Mouse (Mus musculus) regulatory T cell (primary cell): ENCODE data around the gene Ift122.
"Not testable (repeated sequence)": the region's sequence is repeated elsewhere in the genome, so short reads cannot be mapped to it uniquely, and the experiment has no call there.

Experiments used
- in situ Hi-C: fragments of 300-600 bp; cut with MboI, MseI; formaldehyde crosslinking; loops from one replicate; pipeline ENCODE4 v1.15.1; 2025; ENCODE audit warnings: high pct_unique_total_duplicates

Ift122 gene

DNA sequence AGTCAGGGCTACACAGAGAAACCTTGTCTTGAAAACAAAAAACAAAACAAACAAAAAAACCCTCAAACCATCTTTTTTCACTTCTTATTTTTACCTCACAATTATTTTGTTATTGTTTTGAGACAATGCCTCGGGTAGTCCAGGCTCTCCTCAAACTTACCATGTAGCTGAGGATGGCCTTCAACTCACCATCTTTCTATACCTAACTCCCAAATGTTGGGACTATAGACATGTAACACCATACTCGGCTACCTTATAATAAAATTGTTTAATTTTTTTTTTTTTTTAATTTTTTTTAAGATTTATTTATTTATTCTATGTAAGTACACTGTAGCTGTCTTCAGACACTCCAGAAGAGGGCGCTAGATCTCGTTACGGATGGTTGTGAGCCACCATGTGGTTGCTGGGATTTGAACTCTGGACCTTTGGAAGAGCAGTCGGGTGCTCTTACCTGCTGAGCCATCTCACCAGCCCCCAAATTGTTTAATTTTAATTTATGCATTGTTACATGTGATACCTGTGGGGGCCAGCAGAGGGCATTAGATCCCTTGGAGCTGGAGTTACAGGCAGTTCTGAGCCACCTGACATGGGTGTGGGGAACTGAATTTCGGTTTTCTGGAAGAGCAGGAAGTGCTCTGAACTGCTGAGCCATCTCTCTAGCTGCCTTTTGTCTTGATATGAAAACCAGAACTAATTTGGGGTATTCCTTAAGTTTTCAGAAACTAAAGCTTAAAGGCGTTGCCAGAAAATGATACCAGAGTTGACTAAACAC lies 6.4 kb upstream of the Ift122 start:
- in situ Hi-C loops, result no loop called here

DNA sequence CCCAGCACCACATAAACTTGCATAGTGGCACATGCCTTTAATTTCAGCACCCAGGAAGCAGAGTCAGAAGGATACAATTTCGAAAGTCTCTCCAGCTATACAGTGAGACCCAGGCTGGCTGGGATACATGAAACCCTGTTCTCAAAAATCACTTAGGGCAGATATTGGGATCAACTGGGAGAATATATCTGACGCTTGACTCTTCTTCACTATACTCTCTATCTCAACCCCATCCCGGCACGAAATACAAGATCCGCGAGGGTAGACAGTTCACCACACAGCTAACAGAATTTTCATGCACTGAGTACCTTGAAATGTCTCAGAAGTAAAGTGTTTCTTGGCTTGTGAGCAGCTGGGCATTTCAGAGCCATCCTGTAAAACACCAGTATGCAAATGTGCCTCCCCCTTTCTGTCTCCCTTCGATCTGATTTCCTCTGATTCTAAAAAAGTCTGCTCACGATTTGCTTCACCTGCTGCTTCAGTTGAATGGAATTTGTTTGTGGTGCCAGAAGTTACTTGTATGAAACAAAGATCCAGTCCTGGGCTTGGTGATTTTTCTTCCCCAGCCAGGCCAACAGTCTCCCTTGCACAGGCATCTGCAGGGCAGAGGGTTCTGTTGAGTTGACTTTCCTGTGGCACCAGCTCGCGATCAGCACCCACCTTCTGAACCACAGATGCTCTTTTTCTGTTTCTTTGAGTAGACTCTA lies 4.5 kb upstream of the Ift122 start:
- in situ Hi-C loops, result no loop called here

DNA sequence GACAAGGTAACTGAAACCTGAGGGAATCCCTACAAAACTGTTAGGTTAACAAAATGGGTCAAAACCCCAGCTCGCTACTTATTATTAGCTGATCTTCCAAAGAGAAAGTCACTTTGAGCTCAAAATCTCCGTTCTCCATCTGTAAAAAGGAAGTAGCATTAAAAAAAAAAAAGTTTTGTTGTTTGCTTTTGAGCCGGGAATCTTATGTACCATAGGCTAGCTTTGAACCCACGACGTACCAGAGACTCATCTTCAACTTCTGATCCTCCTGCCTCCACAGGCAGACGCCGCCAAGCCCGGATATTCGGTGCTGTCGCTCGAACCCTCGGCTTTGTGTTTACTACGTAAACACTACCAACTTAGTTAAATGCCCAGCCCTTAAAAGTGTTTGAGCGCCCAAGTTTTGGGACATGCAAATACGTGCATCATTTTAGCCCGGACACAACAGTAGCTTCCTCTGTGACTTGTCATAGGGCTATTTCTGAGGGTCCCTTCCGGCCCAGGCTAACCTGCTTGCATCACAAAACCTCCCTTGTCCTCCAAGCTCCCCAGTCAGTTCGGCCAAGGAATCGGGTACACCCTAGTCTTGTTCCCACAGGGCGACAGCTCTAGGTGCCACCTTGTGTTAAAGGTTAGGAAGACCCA lies 702 bp upstream of the Ift122 start:
- in situ Hi-C loops, result no loop called here

- in situ Hi-C loops, result no loop called here
These were observed 715 bp downstream of the Ift122 start for GRCm38 (mm10) chr6:115853985-115854384.

- in situ Hi-C loops, result no loop called here
These were observed 1.2 kb downstream of the Ift122 start for GRCm38 (mm10) chr6:115854432-115854831.

- in situ Hi-C loops, result no loop called here
These were observed 2.6 kb downstream of the Ift122 start for GRCm38 (mm10) chr6:115855733-115856360.

DNA sequence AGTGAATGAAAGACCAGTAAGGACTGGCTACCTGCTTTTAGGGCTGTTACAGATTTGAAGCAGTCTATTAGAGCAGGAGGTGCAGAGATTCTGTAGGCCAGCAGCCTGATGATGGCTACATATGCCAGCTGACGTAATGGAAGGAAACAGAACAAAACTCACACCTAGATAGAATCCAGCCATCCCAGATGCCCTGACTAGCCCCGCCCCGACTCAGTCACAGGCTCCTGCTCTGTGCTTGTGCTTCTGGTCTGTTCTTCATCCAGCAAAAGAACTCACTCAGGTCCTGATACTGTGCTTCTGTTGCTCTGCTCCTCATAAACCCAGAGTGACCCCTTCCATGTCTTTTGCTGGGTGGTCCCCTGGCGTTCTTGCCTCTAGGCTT lies 3.1 kb downstream of the Ift122 start:
- in situ Hi-C loops, result no loop called here

DNA sequence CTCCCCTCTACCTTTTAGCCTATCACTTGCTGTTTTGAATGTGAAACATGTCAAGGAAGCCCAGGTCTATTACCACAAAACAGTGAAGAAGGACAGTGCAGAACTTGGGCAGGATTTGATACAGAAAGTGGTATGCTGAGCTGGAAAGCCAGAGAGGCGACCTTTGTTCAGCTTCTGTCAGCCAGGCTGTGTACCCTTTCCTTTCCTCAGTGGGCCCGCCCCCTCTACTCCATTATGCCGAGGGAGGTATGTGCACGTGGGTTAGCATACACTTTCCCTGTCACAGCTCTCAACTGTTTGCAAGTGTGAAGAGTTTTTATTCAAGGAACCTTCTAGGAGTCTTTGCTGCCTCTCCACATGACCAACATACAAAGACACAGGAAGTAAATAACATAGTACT lies 6.0 kb downstream of the Ift122 start:
- in situ Hi-C loops, result no loop called here

GRCm38 (mm10) chr6:115860027-115860556 lies 6.8 kb downstream of the Ift122 start:
- in situ Hi-C loops, result no loop called here

- in situ Hi-C loops, result no loop called here
These were observed 10.1 kb downstream of the Ift122 start for GRCm38 (mm10) chr6:115863340-115863841.

DNA sequence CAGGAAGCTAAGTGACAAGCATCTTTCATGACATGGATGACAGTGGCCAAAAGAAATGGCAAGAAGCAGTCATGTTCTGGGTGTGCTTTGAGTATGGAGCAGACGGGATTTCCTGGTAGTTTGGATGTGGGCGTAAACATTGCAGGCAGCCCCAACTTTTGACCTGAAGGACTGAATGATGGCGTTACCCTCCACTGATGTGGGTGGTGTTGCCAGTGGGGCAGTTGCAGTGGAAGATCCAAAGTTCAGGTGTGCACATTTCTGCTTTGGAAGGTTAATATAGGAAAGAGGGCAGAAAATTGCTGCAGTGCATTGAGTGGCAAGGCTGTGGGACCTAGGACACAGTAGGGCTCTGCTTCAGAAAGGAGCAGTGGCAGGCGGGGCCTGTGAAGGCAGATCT lies 12.0 kb downstream of the Ift122 start:
- in situ Hi-C loops, result no loop called here

DNA sequence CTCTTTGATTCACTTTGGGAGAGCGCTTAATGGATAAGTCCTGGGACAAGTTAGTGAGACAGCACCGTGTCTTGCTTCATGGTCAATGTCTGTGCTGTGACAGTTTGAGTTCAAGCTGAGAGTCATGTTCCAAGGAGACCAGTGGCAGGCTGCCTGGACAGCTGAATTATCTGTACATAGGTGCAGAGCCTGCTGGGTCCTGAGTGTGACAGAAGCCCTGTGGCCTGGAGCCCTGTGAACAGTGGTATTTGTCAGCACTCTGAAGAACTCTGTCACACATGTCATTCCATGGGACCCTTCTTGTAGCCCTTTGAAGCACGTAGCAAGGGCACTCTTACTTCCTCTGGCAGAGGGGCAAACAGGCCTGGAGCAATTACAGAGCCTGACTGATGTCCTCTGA lies 13.9 kb downstream of the Ift122 start:
- in situ Hi-C loops, result not testable (repeated sequence)

DNA sequence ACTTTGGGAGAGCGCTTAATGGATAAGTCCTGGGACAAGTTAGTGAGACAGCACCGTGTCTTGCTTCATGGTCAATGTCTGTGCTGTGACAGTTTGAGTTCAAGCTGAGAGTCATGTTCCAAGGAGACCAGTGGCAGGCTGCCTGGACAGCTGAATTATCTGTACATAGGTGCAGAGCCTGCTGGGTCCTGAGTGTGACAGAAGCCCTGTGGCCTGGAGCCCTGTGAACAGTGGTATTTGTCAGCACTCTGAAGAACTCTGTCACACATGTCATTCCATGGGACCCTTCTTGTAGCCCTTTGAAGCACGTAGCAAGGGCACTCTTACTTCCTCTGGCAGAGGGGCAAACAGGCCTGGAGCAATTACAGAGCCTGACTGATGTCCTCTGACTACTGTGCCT lies 18.0 kb downstream of the Ift122 start:
- in situ Hi-C loops, result not testable (repeated sequence)

GRCm38 (mm10) chr6:115877239-115877638 lies 24.0 kb downstream of the Ift122 start:
- in situ Hi-C loops, result loop anchor here (25.0 kb wide), 1 partner anchor 735 kb away; no protein-coding TSS in a partner anchor

DNA sequence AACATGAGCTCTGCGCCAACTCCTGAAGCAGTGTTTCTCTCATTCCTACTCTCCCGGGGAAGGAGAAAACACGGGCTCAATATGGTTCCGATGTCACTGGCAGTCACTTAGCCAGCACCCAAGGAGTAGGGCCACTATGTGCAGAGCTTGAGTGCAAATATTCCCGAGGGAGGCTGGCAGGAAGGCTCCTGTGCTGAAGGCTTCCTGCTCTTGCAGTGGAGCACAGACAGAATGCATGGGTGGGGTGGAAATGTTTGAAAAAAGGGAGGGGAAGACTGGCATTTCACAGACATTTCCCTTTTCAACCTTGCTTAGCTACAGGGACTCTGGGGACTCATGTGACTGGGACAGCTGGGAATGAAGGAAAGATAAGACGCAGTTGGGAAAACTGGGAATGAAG lies 25.4 kb downstream of the Ift122 start:
- in situ Hi-C loops, result loop anchor here (25.0 kb wide), 1 partner anchor 734 kb away; no protein-coding TSS in a partner anchor

- in situ Hi-C loops, result loop anchor here (25.0 kb wide), 1 partner anchor 733 kb away; no protein-coding TSS in a partner anchor
These were observed 26.5 kb downstream of the Ift122 start for GRCm38 (mm10) chr6:115879736-115880135.

DNA sequence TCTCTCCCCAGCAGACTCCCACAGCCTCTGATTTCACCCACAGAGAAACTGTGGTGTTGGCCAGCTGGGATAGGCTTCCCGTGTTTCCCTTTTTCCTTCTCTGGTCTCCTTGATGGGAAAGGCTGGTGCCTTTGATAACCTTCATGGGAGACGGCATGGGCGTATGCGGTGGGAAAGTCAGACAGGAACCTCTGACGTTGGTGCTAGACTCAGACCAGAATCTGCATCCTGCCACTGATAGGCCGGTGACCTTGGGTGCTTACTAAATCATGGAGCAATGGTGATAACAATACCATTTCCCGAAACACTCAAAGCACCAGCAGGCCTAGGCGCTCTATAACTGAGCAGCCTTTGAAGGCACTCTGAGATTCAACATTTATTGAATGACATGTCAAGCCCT lies 27.5 kb downstream of the Ift122 start:
- in situ Hi-C loops, result loop anchor here (25.0 kb wide), 1 partner anchor 732 kb away; no protein-coding TSS in a partner anchor

DNA sequence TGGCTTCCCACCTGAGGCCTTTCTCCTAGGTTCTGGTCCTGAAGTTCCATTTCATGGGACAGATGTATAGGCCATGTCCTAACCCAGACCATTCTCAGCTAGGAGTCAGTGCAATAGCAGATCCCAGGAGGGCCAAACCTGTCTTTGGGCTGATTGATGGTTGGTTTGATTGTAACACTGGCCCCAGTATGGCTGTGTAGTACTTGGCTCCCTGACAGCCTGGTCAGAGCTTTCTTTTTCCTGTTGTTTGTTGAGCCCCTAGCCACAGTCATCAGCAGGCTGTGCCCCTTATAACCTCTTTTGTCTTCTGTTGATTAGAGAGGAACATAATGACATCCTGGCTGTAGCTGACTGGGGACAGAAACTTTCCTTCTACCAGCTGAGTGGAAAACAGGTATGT lies 30.7 kb downstream of the Ift122 start:
- in situ Hi-C loops, result loop anchor here (25.0 kb wide), 1 partner anchor 728 kb away; no protein-coding TSS in a partner anchor

DNA sequence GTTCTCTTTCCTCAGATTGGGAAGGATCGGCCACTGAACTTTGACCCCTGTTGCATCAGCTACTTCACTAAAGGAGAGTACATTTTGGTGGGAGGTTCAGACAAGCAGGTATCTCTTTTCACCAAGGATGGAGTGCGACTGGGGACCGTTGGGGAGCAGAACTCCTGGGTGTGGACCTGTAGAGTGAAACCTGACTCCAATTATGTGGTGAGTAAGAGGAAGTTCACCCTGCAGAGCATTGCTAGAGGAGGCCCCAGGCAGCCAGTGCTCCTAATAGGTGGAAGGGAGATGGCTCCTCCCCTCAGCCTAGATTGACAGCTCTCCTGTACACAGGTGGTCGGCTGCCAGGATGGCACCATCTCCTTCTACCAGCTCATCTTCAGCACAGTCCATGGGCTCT lies 33.6 kb downstream of the Ift122 start:
- in situ Hi-C loops, result loop anchor here (25.0 kb wide), 1 partner anchor 725 kb away; no protein-coding TSS in a partner anchor

- in situ Hi-C loops, result loop anchor here (25.0 kb wide), 1 partner anchor 724 kb away; no protein-coding TSS in a partner anchor
These were observed 35.0 kb downstream of the Ift122 start for GRCm38 (mm10) chr6:115888296-115888695.

DNA sequence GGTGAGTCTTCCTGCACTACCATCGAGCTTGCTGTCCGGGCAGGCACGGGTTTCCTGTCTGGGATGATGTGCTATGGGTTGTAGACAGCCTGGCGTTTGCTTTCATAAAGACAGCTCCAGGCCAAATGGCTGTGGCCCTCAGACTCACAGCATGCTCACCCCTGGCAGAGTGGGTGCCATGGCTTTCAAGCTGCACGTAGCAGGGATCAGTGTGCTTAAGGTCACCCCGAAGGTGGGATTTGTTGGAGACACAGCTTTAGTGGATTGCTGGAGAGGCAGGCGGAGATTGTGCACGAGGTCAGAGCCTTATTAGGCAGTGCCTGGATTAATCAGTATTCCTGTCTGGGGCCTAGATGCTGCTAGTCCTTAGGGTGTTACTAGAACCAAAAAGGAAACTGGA lies 37.3 kb downstream of the Ift122 start:
- in situ Hi-C loops, result loop anchor here (5.0 to 25.0 kb wide), 2 partner anchors 117 to 722 kb away; no protein-coding TSS in a partner anchor
